8 mouse cellular contexts compared by ENCODE assay signal in genomic region chr4:155891551-155892001, GRCm38 (mm10). TPM values are rescaled to one million over a fixed set of nuclear protein-coding genes. Genes with fewer than 3 reads are reported as not detected.
A peak's percentile ranks its signal among the peaks of the same experiment; 100 is the strongest.
DNase-seq lines count a peak whose midpoint lies in the region; ATAC-seq and TF ChIP-seq lines count a peak whose summit lies in the region.

Pusl1 (minus strand) TSS chr4:155891781.
Acap3 (plus strand) TSS chr4:155891822.

- H3K9ac ChIP-seq in embryonic facial prominence, embryonic 15.5 days = peak within 1 kb of the TSS; percentile 95
- peak within 1 kb of the TSS; percentile 79 for H3K9ac ChIP-seq in kidney, embryonic 14.5 days (ENCODE audit: low read depth, low read length)
- peak within 1 kb of the TSS; percentile 87 for H3K9ac ChIP-seq in limb, embryonic 15.5 days

- 0 out of 2 replicates have a peak, but pooled peaks have one; percentile 2 for TF ChIP-seq CTCF in bone marrow, adult 2 months (IDR thresholded peaks at IDR 0.05; ENCODE audit: control insufficient read depth, insufficient read depth, low read length)

- peak within 1 kb of the TSS; percentile 99 for H3K4me3 ChIP-seq in bone marrow, adult 2 months (replicated peaks; ENCODE audit: control insufficient read depth, low read depth, low read length)
- peak within 1 kb of the TSS; percentile 90 for H3K4me3 ChIP-seq in embryonic facial prominence, embryonic 15.5 days (replicated peaks)
- H3K4me3 ChIP-seq in kidney, embryonic 14.5 days (ENCODE audit: low read length) = peak within 1 kb of the TSS; percentile 84
- peak within 1 kb of the TSS; percentile 92 for H3K4me3 ChIP-seq in limb, embryonic 15.5 days

- no peaks in the 10 kb centered on the region for H3K27me3 ChIP-seq in embryonic facial prominence, embryonic 15.5 days
- no peaks in the 10 kb centered on the region for H3K27me3 ChIP-seq in kidney, embryonic 14.5 days (ENCODE audit: control insufficient read depth, insufficient read depth, low read length)
- no peaks in the 10 kb centered on the region for H3K27me3 ChIP-seq in limb, embryonic 15.5 days

- peak; percentile 92 for ATAC-seq in embryonic facial prominence, embryonic 15.5 days (ENCODE audit: insufficient number of reproducible peaks, low FRiP score, low TSS enrichment, low read depth)
- peak; percentile 88 for ATAC-seq in kidney, embryonic 14.5 days (ENCODE audit: low FRiP score, low TSS enrichment)
- ATAC-seq in limb, embryonic 15.5 days (ENCODE audit: insufficient number of reproducible peaks, low FRiP score, low TSS enrichment, low read depth) = peak; percentile 86

- H3K27ac ChIP-seq in bone marrow, adult 2 months (ENCODE audit: control insufficient read depth, insufficient read depth, low read depth, low read length, poor library complexity) = peak within 1 kb of the TSS; percentile 100
- H3K27ac ChIP-seq in embryonic facial prominence, embryonic 15.5 days (replicated peaks) = peak within 1 kb of the TSS; percentile 98
- peak within 1 kb of the TSS; percentile 96 for H3K27ac ChIP-seq in kidney, embryonic 14.5 days (ENCODE audit: low read depth, low read length)
- peak within 1 kb of the TSS; percentile 98 for H3K27ac ChIP-seq in limb, embryonic 15.5 days

- no peaks in the 10 kb centered on the region for H3K9me3 ChIP-seq in embryonic facial prominence, embryonic 15.5 days (replicated peaks)
- H3K9me3 ChIP-seq in kidney, embryonic 14.5 days (ENCODE audit: control insufficient read depth, low read length) = no peaks in the 10 kb centered on the region
- no peaks in the 10 kb centered on the region for H3K9me3 ChIP-seq in limb, embryonic 15.5 days

- 0 out of 2 replicates have a peak, but pooled peaks have one; percentile 3 for TF ChIP-seq POLR2A in bone marrow, adult 2 months (IDR thresholded peaks at IDR 0.05; ENCODE audit: borderline replicate concordance, control insufficient read depth, low read depth, low read length)

- H3K36me3 ChIP-seq in embryonic facial prominence, embryonic 15.5 days = peaks cover 41% of the 10 kb centered on the region
- peaks cover 36% of the 10 kb centered on the region for H3K36me3 ChIP-seq in kidney, embryonic 14.5 days (ENCODE audit: control insufficient read depth, insufficient read depth, low read length)
- H3K36me3 ChIP-seq in limb, embryonic 15.5 days = peaks cover 40% of the 10 kb centered on the region

- peaks cover 5% of the 10 kb centered on the region for H3K4me1 ChIP-seq in bone marrow, adult 2 months (ENCODE audit: control insufficient read depth, insufficient read depth, low read length)
- H3K4me1 ChIP-seq in embryonic facial prominence, embryonic 15.5 days = peaks cover 43% of the 10 kb centered on the region
- H3K4me1 ChIP-seq in kidney, embryonic 14.5 days (ENCODE audit: control insufficient read depth, insufficient read depth, low read length) = peaks cover 30% of the 10 kb centered on the region
- H3K4me1 ChIP-seq in limb, embryonic 15.5 days = peaks cover 47% of the 10 kb centered on the region

- DNase-seq in 416B (ENCODE audit: low read depth) = peak; percentile 94
- peak; percentile 93 to 96 for DNase-seq in heart, adult 9 months (ENCODE audit: low spot score in 2 of 2)
- peak; percentile 79 to 91 for DNase-seq in monocyte, adult 2 months (ENCODE audit: low read depth in 1 of 2, low spot score in 2 of 2)
- peak; percentile 94 to 96 for DNase-seq in spleen, postnatal 36 days (ENCODE audit: low spot score in 2 of 2)

- WGBS in bone marrow, adult 2 months = under 1% methylated on average over 52 of the region's 52 CpGs
- WGBS in embryonic facial prominence, embryonic 15.5 days = under 1% methylated on average over 52 of the region's 52 CpGs
- under 1% methylated on average over 51 of the region's 52 CpGs for WGBS in kidney, embryonic 14.5 days
- WGBS in limb, embryonic 15.5 days = under 1% methylated on average over 52 of the region's 52 CpGs

- peak within 1 kb of the TSS; percentile 94 for H3K4me2 ChIP-seq in embryonic facial prominence, embryonic 15.5 days (replicated peaks)
- H3K4me2 ChIP-seq in kidney, embryonic 14.5 days (replicated peaks; ENCODE audit: low read depth, low read length) = peak within 1 kb of the TSS; percentile 99
- peak within 1 kb of the TSS; percentile 85 for H3K4me2 ChIP-seq in limb, embryonic 15.5 days

RNA-seq across cellular contexts. Expression of gene Pusl1, which starts in this region (rescaled TPM):
- 5.2 and 18.4 TPM in 2 replicates for polyA plus RNA-seq in bone marrow, adult 2 months (2011; ENCODE audit: insufficient read depth, insufficient read length, low replicate concordance, missing spikeins)
- polyA plus RNA-seq in embryonic facial prominence, embryonic 15.5 days (2015; fragmentation: Nextera tagmentation; extraction: Ambion mirVana) = 62.6 and 63.6 TPM in 2 replicates
- 41.4 and 50.5 TPM in 2 replicates for polyA plus RNA-seq in kidney, embryonic 14.5 days (2014; fragmentation: Nextera tagmentation; extraction: Ambion mirVana)
- 61.8 and 66.6 TPM in 2 replicates for polyA plus RNA-seq in limb, embryonic 15.5 days (2015; fragmentation: Nextera tagmentation; extraction: Ambion mirVana)

RNA-seq across cellular contexts. Expression of gene Acap3, which starts in this region (rescaled TPM):
- polyA plus RNA-seq in bone marrow, adult 2 months (2011; ENCODE audit: insufficient read depth, insufficient read length, low replicate concordance, missing spikeins) = 15.1 and 30.6 TPM in 2 replicates
- 25.1 and 26.2 TPM in 2 replicates for polyA plus RNA-seq in embryonic facial prominence, embryonic 15.5 days (2015; fragmentation: Nextera tagmentation; extraction: Ambion mirVana)
- polyA plus RNA-seq in kidney, embryonic 14.5 days (2014; fragmentation: Nextera tagmentation; extraction: Ambion mirVana) = 10.3 and 15.5 TPM in 2 replicates
- 23.3 and 23.8 TPM in 2 replicates for polyA plus RNA-seq in limb, embryonic 15.5 days (2015; fragmentation: Nextera tagmentation; extraction: Ambion mirVana)

Comparison
In these comparisons a context has a peak if more than half of its experiments do, and no peak if none do; other contexts are left out.
1. Peak in every context shown above with its lines: DNase-seq, ATAC-seq, H3K4me3 ChIP-seq and H3K27ac ChIP-seq.